Mouse (Mus musculus) megakaryocyte, embryonic 14.5 days (primary cell): ENCODE results near the gene Map2k5.

Experiments used
- FLI1 ChIP-seq: IDR thresholded peaks from 2 replicates; pipeline ENCODE4 v1.6.1; 2012; ENCODE audit warnings: low read length, inconsistent platforms, mixed read lengths
- GATA1 ChIP-seq: IDR thresholded peaks from 3 replicates; pipeline ENCODE4 v1.6.1; 2012; ENCODE audit warnings: mixed read lengths, low read length, inconsistent platforms, borderline replicate concordance

GRCm38 (mm10) chr9:63378174-63378573, 472 bp upstream of the Map2k5 start:
- TF ChIP-seq GATA1 (no peak), FLI1 (no peak)
